Mouse (Mus musculus) left cerebral cortex, adult 18-20 months (tissue): ENCODE data around the gene Hrh1. TPM values are rescaled to one million over a fixed set of nuclear protein-coding genes. Genes with fewer than 3 reads are reported as not detected.

ENCODE experiments used
- DNase-seq, 2 experiments: peaks; one replicate each; pipeline ENCODE4 v3.0.0; 2021 to 2022; ENCODE audit warnings: low spot score in 2 of 2, mixed read lengths in 1 of 2
- long read RNA-seq, 2 experiments: library from polyadenylated mRNA; stranded (forward); transcript quantifications; one replicate each; pipeline ENCODE4 v2.0.0; 2021
- total RNA-seq, 2 experiments: library from RNA; stranded (reverse); gene quantifications; 2 replicates each; pipeline ENCODE4 v1.2.3; 2021

The Hrh1 gene
- 10 to 100 TPM; 25.9 to 32.0 TPM for total RNA-seq
- long read RNA-seq, experiment 1, transcript Hrh1-202 (2 exons, 476 nt) = major isoform, 16 of 34 reads
- long read RNA-seq, experiment 1, partial matches to known transcripts = 6 of 34 reads
- long read RNA-seq, experiment 1, other reads (novel, unspliced or antisense) = 9 of 34 reads
- long read RNA-seq, experiment 2, transcript Hrh1-205 (2 exons, 2,978 nt) = major isoform, 5 of 27 reads
- long read RNA-seq, experiment 2, transcript Hrh1-202 (2 exons, 476 nt) = major isoform, 5 of 27 reads
- long read RNA-seq, experiment 2, partial matches to known transcripts = 10 of 27 reads
- long read RNA-seq, experiment 2, other reads (novel, unspliced or antisense) = 7 of 27 reads

DNA sequence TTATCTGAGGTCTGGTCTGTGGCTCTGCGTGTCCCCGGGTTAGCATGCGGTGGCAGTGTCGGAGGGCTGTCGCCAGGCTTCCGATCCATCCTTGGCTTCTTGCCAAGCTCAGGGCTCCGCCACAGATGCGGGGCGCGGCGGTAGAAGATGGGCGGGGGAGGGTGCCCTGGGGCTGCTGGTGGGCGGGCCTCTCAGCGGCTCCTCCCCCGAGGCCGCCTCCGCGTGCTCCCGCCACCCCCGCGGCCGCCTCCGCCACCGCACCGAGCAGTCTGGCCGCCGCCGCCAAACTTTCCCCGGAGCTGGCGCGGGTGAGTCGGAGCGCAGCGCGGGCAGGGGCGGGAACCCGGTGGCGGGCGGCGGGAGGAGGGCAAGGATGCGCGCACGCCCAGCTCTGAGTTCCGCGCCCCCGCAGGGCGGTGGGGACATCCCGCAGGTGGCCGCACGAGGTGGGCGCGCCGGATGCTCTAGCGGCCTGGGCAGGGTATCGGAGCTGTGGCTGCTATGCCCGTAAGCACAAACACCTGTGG is at the start of gene Hrh1:
TSS of gene Hrh1 (plus strand) at position 246 of the 527 bp plus-strand sequence.
- DNase-seq = peak in 1 of 2 experiments; percentile 58

DNA sequence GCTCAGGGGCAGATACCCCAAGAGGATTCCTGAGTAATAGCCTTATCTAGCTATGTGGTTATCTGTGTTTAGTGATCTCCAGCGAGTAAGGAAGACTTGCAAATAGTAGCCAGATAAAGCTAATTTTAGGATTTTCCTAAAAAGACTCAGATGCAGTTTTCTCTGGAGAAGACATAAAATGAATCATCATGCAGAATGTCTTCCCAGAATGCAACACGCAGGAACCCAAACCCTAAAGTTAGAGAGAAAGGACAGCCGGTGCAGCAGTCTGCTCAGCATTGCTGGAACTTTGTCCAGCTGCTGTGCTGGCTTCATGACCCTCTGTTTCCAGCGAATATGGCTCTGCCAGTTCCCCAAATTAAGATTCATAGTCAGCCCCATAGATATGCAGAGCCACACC is 43.1 kb upstream of the Hrh1 start:
- peak; percentile 36 to 49 for DNase-seq

DNA sequence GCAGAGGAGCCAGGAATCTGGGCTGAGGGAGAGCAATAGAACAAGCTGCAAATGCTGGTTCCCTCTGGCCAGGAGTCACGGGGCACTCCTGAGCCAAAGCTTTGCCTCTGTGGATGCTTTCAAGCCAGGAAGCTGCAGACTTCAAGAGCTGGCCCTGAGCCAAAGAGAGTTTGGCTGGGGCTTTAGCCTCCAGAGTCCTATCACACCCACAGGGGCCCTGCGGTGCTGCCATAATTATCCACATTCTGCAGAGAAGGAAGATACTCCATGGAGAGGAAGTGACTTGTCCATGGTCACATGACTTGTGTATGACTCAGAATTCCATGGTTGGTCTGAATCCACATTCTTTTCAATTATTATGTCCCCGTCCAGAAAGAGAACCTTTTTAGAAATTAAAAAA is 39.6 kb upstream of the Hrh1 start:
- DNase-seq = peak in 1 of 2 experiments; percentile 17

DNA sequence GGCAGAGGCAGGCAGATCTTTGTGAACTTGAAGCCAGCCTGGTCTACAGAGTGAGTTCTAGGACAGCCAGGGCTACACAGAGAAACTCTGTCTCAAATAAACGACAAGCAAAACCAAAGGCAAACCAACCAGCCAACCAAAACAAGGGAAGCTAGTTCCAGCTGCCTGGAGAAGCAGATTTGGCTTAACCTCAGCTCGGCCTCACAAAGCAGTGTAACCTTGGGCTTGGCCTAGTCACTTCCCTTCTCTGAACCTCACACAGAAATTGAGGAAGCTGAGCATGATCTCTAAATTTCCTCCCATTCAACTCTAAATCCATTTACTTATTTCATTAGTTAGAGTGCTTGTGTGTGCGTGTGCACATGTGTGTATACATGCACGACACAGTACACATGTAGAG is 35.4 kb upstream of the Hrh1 start:
- DNase-seq = no peak

DNA sequence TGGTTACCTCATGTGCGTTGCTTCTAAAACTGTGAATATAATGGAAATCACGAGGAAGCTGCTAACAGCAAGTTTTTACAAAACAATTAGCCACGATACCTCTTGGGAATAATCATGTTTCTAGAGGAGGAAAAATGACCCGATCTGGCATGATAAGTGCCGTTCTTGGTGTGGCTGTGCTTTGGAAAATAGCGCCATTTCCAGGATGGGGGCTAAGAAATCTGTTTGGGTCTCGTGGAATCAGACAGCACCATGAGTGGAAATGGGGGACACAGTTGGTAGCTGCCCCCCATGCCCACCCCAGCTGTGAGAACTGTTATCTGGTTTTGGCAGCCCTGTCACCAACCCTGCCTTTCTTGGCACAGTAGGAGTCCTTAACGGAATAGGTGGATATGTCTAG is 34.0 kb upstream of the Hrh1 start:
- no peak for DNase-seq

DNA sequence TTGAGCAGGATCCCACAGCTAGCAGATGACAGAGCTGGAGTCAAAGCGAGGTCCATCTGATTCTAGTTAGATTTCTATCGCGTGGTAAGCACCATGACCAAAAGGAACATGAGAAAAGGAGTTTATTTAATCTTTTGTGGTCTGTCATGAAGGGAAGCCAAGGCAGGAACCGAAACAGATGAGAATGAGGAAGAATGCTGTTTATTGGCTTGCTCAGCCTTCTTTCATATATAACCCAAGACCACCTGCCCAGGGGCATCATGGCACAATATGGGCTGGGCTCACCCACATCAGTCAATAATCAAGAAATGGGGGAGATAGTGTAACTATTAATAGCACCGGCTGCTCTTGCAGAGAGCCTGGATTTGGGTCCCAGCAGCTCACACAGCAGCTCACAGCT is 33.0 kb upstream of the Hrh1 start:
- no peak for DNase-seq

DNA sequence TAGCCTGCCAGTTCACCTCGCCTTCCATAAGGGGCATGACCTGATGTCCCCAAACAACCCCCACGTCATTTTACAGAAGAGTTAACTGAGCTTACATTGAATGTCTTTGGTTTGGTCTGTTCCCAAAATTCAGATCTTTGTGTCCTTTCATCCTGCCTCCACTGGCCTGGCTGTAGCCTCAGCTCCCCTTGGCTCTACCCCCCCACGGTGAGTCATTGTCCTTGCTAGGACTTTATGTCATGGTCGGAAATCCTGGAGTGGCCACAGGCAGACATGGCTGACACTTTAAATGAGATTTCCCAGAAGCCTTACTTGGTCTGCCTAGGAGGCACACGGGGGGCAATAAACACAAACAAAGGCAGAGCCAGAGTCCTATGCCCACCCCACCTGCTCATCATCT is 31.5 kb upstream of the Hrh1 start:
- no peak for DNase-seq

DNA sequence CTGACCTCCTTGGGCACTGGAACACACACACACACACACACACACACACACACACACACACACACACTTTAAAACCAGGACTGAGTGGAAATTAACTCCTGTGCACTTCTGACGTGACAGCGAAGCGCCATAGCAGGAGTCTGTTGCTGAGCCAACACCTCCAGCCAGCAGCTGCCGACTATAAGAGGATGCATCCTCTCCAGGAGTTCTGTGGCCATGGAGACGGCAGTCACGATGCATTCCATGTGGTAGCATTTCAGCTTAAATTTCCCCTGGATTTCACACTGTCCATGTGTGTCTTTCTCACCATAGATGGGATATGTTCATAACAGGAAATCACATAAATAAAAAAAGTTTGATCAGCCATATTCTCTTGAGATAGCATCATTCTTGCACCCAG is 30.1 kb upstream of the Hrh1 start:
- DNase-seq = peak; percentile 66 to 81

DNA sequence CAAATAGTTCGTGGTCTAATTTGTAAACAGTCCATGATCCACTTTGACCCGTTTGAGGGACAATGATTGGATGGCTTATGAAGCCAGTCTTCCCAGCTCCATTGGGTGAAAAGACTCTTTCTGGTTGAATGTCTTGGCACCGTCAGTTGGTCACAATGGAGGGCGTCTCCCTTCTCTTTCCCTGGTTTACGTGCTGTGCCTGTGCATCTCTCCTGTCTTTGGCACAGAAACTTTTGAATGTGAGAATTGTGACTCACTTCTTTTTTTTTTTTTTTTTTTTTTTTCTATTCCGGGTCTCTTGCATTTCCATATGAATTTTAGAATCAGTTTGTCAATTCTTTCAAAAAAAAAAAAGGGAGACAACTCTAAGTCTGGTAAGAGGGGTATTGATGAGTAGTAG is 29.5 kb upstream of the Hrh1 start:
- DNase-seq = no peak

DNA sequence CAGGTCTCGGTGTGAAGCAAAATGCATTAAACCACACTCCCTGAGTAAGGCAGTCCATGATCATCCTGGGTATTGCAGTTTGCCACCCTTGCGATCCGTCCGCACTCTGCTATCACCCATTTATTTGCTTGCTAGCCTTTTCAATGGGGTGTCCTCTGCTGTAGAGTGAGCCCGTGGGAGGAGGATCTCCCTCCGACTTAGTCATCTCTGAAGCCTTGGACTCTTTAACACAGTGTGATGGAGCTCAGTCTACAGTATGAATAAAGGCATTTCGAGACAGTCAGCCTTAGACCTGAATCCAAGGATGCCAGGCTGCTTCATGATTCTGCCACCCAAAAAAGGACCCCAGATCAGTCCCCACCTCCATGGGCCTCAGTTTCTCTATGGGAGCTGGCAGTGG is 25.0 kb upstream of the Hrh1 start:
- DNase-seq = peak in 1 of 2 experiments; percentile 19

DNA sequence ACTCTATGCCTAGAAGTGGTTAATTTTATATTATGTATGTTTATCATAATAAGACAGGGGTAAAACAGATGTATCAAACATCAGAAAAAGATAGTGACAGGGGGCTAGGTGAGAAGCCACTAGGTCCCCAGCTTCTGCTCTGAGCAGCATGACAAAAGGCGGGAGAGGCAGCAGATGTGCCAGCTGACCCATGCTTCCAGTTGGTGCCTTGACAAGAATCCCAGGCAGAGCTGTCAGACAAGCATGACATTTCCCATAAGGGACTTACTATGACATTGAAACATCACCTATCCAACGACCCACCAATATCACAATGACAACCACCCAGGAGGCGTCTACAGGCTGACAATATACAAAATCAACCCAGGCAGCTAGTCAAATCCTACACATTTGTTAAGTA is 16.9 kb upstream of the Hrh1 start:
- no peak for DNase-seq

DNA sequence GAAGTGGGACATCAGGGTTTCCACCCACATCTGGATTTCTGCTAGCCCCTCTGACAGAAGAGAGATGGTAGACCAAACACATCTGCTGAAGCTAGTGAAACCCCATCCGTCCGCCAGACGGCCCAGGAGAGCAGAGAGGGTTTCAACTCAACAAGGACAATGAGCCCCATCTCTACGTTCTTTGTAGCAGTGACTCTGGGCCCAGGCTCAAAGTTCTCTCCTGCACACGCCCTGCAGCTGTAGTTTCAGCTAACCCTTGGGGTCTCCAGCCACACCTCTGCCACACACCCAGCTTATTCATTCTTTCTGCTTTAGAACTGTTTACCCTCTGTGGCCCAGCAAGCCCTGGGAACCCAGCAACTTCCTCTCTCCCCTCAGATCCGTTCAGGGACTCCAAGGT is 10.4 kb upstream of the Hrh1 start:
- DNase-seq = no peak

DNA sequence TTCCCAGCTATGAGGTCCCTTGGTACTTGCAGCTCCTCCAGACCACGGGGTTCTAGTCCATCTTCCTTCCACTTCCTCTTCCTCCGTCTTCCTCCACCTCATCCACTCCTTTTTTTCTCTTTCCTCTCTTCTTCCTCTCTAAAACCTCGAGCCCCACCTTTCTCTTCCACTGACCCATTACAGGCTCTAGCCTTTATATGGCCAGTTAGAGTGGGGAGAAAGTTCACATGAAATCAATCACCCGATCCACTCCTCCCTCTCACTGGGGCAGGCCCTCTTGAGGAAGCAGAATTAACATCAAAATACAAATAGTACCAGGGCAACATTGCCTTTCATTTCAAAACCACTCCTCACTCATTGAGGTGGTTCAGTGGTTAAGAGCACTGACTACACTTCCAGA is 9.9 kb upstream of the Hrh1 start:
- no peak for DNase-seq

DNA sequence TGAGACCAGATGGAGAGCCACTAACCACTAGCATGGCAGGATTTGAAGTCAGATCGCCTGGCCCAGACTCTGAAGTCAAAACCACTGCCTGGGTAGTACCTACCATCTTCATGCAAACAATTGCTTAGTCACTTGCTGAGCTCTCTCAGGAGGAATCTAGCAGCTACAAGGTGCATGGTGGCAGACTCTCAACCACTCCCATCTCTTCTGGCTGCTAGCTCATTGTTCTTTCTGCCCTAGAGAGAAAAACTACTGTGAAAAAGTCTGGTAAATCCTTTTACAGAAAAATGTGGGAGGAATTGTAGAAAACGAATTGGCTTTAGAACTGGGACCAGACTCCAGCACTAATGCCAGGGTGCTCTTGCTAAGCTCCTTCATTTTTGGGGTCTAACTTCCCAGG is 7.6 kb upstream of the Hrh1 start:
- DNase-seq = no peak

DNA sequence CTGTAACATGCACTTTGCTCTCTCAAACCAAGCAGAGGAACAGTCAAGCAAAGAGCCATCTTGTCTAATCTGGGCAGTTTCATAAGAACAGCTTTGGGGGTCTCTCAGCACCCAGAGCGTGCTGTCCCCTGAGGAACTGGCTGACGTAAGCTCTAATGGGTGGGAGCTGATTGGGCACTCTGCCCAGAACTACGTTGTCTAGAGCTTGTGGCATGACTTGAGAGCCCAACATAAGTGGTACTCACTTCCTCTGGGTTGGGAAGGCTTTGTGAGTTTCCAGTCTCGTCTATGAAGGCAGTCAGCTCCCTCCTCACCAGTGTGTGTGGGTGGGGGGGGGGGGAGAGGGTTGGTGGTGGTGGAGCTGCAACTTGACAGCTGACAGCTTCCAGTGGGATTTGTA is 2.8 kb upstream of the Hrh1 start:
- DNase-seq = no peak

DNA sequence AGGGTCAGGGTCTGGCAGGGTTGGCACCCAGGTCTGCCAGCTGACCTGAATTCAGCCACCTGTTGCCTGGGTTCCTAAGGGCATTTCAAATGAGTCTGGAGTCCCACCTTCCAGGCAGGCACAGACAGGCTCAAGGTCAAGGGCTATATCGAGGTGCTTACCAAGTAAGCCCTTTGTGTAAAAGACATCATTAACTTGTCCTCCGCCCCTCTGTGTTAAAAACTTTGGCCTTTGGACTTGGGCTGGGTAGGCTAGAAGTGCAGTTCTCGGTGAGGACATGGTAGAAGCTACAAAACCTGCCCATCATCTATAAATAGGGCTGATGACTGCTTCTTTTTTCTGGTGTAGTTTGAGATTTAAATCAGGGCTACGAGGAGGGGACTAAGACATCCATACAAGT is 1.1 kb upstream of the Hrh1 start:
- no peak for DNase-seq

DNA sequence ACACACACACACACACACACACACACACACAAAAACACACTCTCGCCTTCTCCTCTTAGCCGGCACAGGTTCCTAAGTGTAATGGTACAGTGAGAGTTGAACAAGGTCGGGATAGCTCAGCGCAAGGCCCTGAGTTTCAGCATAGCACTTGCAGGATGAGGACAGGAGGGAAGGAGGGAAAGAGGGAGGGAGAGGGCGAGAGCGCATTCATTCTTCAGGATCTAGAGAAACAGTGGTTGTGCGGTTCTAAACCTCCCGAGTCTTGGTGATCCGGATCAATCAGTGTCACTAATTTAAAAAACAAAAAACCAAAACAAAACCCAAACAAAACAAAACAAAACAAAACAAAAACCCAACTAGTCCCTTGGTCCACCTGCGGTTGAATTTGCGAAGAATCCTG is 456 bp upstream of the Hrh1 start:
- DNase-seq = no peak

DNA sequence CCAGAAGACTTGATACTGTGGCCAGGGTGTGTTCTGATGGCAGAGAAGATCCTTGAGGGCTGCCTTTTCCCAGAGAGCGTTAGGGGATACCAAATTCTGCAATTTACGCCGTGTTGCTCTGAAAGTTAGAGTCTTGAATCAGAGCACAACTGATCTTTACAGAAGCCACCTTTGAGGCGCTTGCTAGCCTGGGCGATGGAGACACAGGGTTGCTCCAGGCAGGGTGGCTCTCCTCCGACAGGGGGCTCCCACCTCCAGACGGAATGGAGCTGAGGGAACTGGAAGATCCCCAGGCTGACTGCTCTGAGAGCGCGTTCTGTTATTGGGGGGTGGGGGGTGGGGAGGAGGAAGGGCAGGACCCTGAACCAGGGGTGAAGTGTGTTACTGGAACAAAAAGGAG is 890 bp downstream of the Hrh1 start:
- DNase-seq = peak; percentile 75

DNA sequence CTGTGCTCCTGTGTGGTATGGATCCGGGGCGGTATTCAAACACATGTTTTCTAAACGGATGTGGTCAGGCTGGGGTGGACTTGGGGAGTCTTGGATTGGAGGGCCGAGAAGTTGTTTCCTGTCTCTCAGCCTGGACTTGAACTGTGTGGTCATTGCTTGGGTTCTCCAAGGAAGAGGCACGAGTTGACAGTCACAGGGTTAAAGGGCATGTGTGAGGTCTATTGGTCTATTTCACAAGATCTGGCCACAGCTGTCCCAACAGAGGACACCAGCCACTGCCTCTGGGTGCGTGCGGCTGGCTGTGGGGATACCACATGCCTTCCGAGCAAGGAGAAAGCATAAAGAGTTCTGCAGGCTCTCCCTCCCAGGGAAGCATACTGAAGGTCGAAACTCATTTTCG is 2.7 kb downstream of the Hrh1 start:
- DNase-seq = no peak

DNA sequence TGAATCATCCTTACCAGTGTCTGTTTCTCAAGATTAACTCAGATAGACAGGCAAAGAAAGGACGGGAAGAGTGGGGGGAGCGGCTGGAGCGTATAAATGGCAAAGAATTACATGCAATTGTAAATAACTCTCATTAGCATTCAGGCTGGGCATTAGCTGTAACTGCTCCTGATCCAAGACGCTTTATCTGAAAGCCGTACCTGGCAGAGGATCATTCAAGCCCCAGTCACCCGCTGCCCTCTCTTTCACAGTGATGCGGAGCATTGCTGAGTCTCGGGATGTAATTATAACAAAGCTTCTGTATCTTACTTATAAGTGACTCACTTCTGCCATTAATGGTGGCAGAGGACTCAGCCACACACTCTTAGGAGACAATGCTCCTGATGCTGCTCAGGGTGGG is 3.1 kb downstream of the Hrh1 start:
- no peak for DNase-seq

DNA sequence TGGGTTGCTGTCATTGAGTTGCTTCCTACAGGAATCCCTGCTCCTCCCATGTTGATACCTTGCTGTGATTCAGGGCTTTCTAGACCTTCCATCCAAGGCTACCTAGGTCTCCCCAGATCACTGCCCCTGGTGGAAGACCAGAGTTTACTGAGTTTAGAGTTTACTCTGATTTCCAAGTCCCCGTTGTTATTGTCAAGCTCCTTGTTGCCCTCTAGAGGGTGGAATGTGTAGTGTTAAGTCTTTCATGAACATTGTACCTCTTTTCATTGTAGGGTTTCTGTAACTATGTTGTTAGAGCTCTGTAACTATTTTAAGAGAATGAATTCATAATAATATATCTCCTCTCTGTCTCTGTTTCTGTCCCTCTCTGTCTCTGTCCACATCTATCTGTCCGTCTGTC is 4.4 kb downstream of the Hrh1 start:
- no peak for DNase-seq

DNA sequence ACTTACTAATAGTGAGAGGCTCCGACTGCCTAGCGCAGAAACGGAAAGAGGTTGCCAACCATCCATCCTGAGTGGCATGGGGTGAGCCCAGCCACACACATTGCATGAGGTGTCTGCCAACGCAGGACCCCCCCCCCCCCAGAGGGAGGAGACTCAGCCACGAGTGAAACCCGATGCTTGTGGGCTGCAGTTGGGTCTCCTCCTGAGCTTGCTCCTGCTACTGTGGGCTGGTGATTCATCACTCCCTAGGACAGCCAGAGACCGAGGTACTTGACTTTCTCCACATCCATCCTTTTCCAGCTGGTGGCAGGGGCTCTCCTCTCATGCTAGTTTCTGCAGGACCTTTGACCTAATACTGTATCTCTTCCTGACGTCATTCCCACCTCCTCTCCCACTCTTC is 5.9 kb downstream of the Hrh1 start:
- DNase-seq = no peak

DNA sequence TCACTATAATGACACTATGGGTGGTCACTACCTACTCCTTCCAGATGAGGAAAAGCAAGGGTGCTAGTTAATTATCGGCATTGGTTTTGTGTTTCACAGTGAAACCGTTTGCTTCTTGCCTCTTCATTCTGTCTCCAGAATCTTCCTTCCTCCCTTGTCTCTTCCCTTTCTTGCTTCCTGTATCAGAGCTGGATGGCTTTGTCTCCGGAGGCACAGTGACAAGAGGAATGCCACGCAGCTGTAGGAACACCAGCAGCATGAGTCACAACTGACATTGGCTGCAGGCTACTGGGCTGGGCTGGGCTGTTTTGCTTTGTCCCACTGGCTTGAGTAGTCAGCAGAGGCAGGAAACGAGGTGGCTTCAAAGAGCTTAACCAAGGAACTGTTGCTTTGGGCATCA is 6.4 kb downstream of the Hrh1 start:
- no peak for DNase-seq
